Mouse (Mus musculus) intestine, embryonic 14.5 days (tissue): Measurements from ENCODE around the gene Ptges2. TPM values are rescaled to one million over a fixed set of nuclear protein-coding genes. Genes with fewer than 3 reads are reported as not detected.

Source experiments
- ATAC-seq: fragments of 200-750 bp; cut with Nextera tagmentation; replicated peaks from 2 replicates; pipeline ENCODE4 v1.8.0; 2017; ENCODE audit warnings: low read depth, moderate number of reproducible peaks, moderate TSS enrichment, moderate library complexity; ENCODE audit not compliant: low FRiP score, low TSS enrichment
- DNase-seq: peaks from one replicate; pipeline ENCODE4 v3.0.0-alpha.2; 2018; ENCODE audit warnings: low spot score
- H3K27ac ChIP-seq: fragments of 300-500 bp; sonication (generic); 2 replicates; pipeline ENCODE4 v1.5.1; 2014; ENCODE audit warnings: low read depth, mild to moderate bottlenecking, control low read depth
- H3K27me3 ChIP-seq: fragments of 300-500 bp; sonication (generic); replicated peaks from 2 replicates; pipeline ENCODE4 v1.6.1; 2014; ENCODE audit warnings: low read length, control low read depth; ENCODE audit not compliant: control insufficient read depth, insufficient read depth
- H3K36me3 ChIP-seq: fragments of 300-500 bp; sonication (generic); 2 replicates; pipeline ENCODE4 v1.6.1; 2014; ENCODE audit warnings: low read length, control low read depth; ENCODE audit not compliant: control insufficient read depth, insufficient read depth
- H3K4me1 ChIP-seq: fragments of 300-500 bp; sonication (generic); replicated peaks from 2 replicates; pipeline ENCODE4 v1.6.1; 2014; ENCODE audit warnings: low read length, control low read depth, mixed read lengths; ENCODE audit not compliant: control insufficient read depth, insufficient read depth
- H3K4me2 ChIP-seq: fragments of 300-500 bp; sonication (generic); 2 replicates; pipeline ENCODE4 v1.6.1; 2014; ENCODE audit warnings: low read length
- H3K4me3 ChIP-seq: fragments of 300-500 bp; sonication (generic); 2 replicates; pipeline ENCODE4 v1.5.1; 2014; ENCODE audit warnings: low read depth, low read length, control low read depth, mixed read lengths
- H3K9ac ChIP-seq: fragments of 300-500 bp; sonication (generic); 2 replicates; pipeline ENCODE4 v1.6.1; 2014; ENCODE audit warnings: mild to moderate bottlenecking, low read length
- H3K9me3 ChIP-seq: fragments of 300-500 bp; sonication (generic); 2 replicates; pipeline ENCODE4 v1.6.1; 2016; ENCODE audit warnings: low read length, control low read depth; ENCODE audit not compliant: control insufficient read depth
- WGBS: fragments of 180-500 bp; shearing (Covaris S2); extraction: QIAGEN DNeasy Blood & Tissue Kit; methylation state at CpG from one replicate; pipeline ENCODE4 v1.1.7; 2014; 5-methylcytosine and 5-hydroxymethylcytosine counted together
- polyA plus RNA-seq: library from polyadenylated mRNA; unstranded; fragments of >200 nt; fragmentation: Nextera tagmentation; extraction: Ambion mirVana; gene quantifications from 2 replicates; pipeline ENCODE4 v1.2.1, GENCODE M21; 2014

The Ptges2 gene
- polyA plus RNA-seq = 36.4 and 37.0 TPM in 2 replicates

GRCm38 (mm10) chr2:32395484-32395945 lies at the start of gene Ptges2:
Gene Ptges2, plus strand, starts transcription at chr2:32395896.
- Histone ChIP-seq H3K36me3 (peaks cover 5% of the 10 kb centered on the region; the same call in 1 of the 2 replicates), H3K27ac (peak within 1 kb of the TSS; percentile 95), H3K4me1 (peaks cover 9% of the 10 kb centered on the region), H3K9me3 (no peaks in the 10 kb centered on the region), H3K9ac (peak within 1 kb of the TSS; percentile 72), H3K4me2 (peak within 1 kb of the TSS; percentile 85), H3K4me3 (peak within 1 kb of the TSS; percentile 97), H3K27me3 (no peaks in the 10 kb centered on the region)
- peak; percentile 99 for DNase-seq
- 1% methylated on average over 29 of the region's 31 CpGs for WGBS
- ATAC-seq = peak; percentile 90

DNA sequence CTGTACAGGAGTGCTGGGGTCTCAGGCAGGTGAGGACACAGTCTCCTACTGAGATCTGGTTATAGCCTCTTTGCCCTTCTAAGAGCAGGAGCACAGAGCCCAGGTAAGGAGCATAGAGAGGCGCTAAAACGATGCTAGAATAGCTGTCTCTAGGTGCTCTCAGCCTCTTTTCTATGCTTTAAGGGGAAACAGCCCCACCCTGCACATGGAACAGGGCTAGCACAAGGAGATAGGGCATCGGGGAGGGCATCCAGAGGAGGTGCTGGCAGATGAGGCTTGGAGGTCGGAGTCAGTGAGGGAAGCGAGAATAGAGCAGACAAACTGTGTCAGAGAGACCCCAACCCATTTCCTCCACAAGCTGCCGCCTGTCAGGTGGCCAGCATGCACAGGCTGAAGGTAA lies 48.7 kb upstream of the Ptges2 start:
- no peaks in the 10 kb centered on the region for H3K27me3 ChIP-seq
- no peak overlapping the region for H3K4me3 ChIP-seq
- no peaks in the 10 kb centered on the region for H3K9me3 ChIP-seq
- no peak overlapping the region for H3K9ac ChIP-seq
- ATAC-seq (no peak), DNase-seq (no peak)
- H3K36me3 ChIP-seq = no peaks in the 10 kb centered on the region
- WGBS = 72% methylated on average over 6 of the region's 6 CpGs
- H3K27ac ChIP-seq = no peak overlapping the region
- H3K4me2 ChIP-seq = no peak overlapping the region
- peaks cover 9% of the 10 kb centered on the region for H3K4me1 ChIP-seq

DNA sequence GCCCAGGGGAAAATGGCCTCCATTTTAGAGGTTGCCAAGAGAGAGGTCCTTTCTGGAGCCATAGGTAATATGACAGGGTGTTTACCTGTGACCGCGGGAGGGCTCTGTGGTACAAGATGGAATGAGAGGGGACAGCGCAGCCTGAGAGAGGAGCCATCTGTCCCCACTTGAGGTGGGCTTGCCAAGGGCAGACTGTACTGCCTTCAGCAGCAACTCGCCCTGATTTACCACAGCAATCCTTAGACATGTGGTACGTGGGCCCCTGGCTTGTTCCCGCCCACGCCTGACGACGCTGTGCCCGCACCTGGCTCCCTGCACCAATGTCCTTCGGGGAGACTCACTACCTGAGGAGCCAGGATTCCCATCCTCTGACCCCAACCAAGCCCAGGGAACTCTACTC lies 47.4 kb upstream of the Ptges2 start:
- Histone ChIP-seq H3K27ac (no peak overlapping the region), H3K4me2 (no peak overlapping the region), H3K36me3 (no peaks in the 10 kb centered on the region), H3K9ac (no peak overlapping the region), H3K27me3 (no peaks in the 10 kb centered on the region), H3K9me3 (no peaks in the 10 kb centered on the region), H3K4me3 (no peak overlapping the region), H3K4me1 (peaks cover 10% of the 10 kb centered on the region)
- ATAC-seq = no peak
- 81% methylated on average over 11 of the region's 11 CpGs for WGBS
- no peak for DNase-seq

DNA sequence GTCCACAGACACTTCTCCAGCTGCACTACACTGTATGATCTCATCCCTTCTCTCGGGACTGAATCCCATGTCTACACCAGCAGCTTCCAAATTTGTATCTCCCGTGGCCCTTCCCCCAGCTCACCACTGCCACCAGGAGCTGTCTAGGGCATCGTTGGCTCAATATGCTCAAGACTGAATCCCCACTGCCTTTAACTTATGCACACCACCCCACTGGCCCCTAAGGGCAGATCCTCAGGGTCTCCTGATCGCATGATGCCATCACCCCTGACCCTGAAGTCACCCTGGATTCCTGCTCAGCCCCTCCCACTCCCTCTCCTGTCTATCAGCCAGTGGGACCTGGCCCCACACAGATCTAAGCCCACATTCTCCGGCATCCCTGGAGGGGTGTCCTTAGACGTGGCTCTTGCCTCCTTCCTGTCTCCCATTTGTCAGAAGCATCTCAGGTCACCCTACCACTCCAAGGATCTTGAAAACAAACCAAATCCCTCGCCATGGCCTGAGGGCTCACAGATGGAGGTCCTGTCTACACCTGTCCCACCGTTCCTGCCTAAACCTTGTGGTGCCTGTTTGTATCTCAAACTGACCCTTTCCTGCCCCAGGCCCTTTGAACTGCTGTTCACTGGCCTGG lies 46.0 kb upstream of the Ptges2 start:
- Histone ChIP-seq H3K9me3 (no peaks in the 10 kb centered on the region), H3K27ac (no peak overlapping the region), H3K4me3 (no peak overlapping the region), H3K4me2 (no peak overlapping the region), H3K4me1 (peaks cover 10% of the 10 kb centered on the region), H3K9ac (no peak overlapping the region), H3K27me3 (no peaks in the 10 kb centered on the region), H3K36me3 (no peaks in the 10 kb centered on the region)
- 52% methylated on average over 8 of the region's 8 CpGs for WGBS
- DNase-seq = no peak
- ATAC-seq = no peak

- H3K4me1 ChIP-seq = peaks cover 10% of the 10 kb centered on the region
- no peaks in the 10 kb centered on the region for H3K36me3 ChIP-seq
- no peak for DNase-seq
- H3K4me2 ChIP-seq = no peak overlapping the region
- no peak overlapping the region for H3K4me3 ChIP-seq
- H3K9me3 ChIP-seq = no peaks in the 10 kb centered on the region
- no peak for ATAC-seq
- H3K9ac ChIP-seq = no peak overlapping the region
- no peaks in the 10 kb centered on the region for H3K27me3 ChIP-seq
- 59% methylated on average over 13 of the region's 13 CpGs for WGBS
- no peak overlapping the region for H3K27ac ChIP-seq
These were observed 45.1 kb upstream of the Ptges2 start for GRCm38 (mm10) chr2:32350471-32351051.

DNA sequence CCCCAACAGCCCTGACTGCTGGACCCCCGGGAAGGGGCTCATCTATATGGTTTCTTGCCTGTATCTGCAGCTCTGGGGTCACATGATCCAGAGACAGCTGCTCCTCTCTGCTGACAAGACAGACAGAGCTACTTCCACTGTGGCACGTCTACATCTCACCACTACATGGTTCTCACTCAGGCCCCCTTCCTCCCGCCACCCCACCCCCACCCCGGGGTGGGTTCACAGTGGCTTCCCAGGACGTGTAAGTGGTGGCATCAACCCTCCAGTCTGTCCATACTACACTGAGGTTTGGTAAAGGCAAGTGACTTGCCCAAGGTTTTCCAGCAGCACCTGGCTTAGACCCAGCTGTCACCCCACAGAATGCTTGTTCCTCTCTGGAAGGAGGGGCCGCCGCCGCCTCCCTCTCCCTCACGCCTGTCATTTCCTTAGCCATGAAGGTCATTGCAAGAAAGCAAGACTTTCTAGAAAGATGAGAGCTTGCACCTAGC lies 44.2 kb upstream of the Ptges2 start:
- DNase-seq (no peak), ATAC-seq (no peak)
- Histone ChIP-seq H3K9me3 (no peaks in the 10 kb centered on the region), H3K36me3 (no peaks in the 10 kb centered on the region), H3K27me3 (no peaks in the 10 kb centered on the region), H3K27ac (no peak overlapping the region), H3K9ac (peak overlapping the region; percentile 77), H3K4me3 (peak overlapping the region; percentile 68), H3K4me2 (peak overlapping the region; percentile 94), H3K4me1 (peaks cover 10% of the 10 kb centered on the region)
- 50% methylated on average over 9 of the region's 9 CpGs for WGBS

GRCm38 (mm10) chr2:32352151-32353006 lies 43.3 kb upstream of the Ptges2 start, which contains the start of gene Ciz1:
Gene Ciz1, plus strand, starts transcription at chr2:32352327.
- Histone ChIP-seq H3K27ac (peak within 1 kb of the TSS; percentile 33; the same call in 1 of the 2 replicates), H3K4me1 (peaks cover 10% of the 10 kb centered on the region), H3K4me3 (peak within 1 kb of the TSS; percentile 68), H3K9me3 (no peaks in the 10 kb centered on the region), H3K36me3 (no peaks in the 10 kb centered on the region), H3K4me2 (peak within 1 kb of the TSS; percentile 94), H3K27me3 (no peaks in the 10 kb centered on the region), H3K9ac (peak within 1 kb of the TSS; percentile 77)
- WGBS = 2% methylated on average over 26 of the region's 52 CpGs
- DNase-seq (peak; percentile 70), ATAC-seq (peak; percentile 26)

DNA sequence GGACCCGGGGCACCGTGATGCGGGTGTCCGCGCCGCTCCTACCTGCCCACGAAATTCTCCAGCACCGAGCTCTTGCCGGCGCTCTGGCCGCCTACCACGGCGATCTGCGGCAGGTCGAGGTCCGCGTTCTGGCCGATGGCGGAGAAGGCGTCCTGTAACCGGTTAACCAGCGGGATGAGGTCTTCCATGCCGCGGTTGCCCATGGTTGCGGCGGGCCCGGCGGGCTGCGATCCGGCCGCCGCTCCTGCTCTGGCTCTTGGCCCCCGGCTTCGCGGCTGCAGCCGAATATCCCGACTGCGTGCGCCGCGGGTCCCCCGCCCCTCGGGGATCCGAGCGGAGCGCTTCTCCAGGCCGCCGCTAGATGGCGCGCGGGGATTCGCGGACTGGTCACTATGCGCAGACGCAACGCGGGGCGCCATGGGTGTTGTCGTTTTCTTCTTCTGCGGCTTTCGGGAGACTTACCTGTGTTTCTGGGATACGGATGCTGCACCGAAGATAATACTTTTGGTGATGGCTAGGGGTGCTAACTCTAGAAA lies 42.6 kb upstream of the Ptges2 start, which contains the start of gene Dnm1:
Gene Dnm1 (minus strand): TSS at position 332 of the 536 bp plus-strand sequence.
- H3K27ac ChIP-seq = peak within 1 kb of the TSS; percentile 76
- peak; percentile 59 for ATAC-seq
- under 1% methylated on average over 56 of the region's 63 CpGs for WGBS
- H3K9me3 ChIP-seq = no peaks in the 10 kb centered on the region
- peak within 1 kb of the TSS; percentile 94 for H3K4me2 ChIP-seq
- H3K4me1 ChIP-seq = peaks cover 10% of the 10 kb centered on the region
- H3K4me3 ChIP-seq = peak within 1 kb of the TSS; percentile 68
- no peaks in the 10 kb centered on the region for H3K27me3 ChIP-seq
- H3K36me3 ChIP-seq = no peaks in the 10 kb centered on the region
- H3K9ac ChIP-seq = peak within 1 kb of the TSS; percentile 77
- peak; percentile 98 for DNase-seq
